Mouse (Mus musculus) cerebellum, adult 11 months (tissue): ENCODE measurements around the gene 1700029H14Rik.
A peak's percentile ranks its signal among the peaks of the same experiment; 100 is the strongest.

Experiments used
- DNase-seq: peaks from one replicate; pipeline ENCODE4 v3.0.0; 2022

Gene 1700029H14Rik

GRCm38 (mm10) chr8:13562118-13562517 lies at the start of gene 1700029H14Rik:
TSS of gene 1700029H14Rik (minus strand) at chr8:13562461.
- DNase-seq: no peak

- DNase-seq: no peak
These were observed 49.4 kb upstream of the 1700029H14Rik start for GRCm38 (mm10) chr8:13611702-13612101.

- DNase-seq: no peak
These were observed 47.7 kb upstream of the 1700029H14Rik start for GRCm38 (mm10) chr8:13609971-13610370.

GRCm38 (mm10) chr8:13608946-13609345 lies 46.7 kb upstream of the 1700029H14Rik start:
- DNase-seq: no peak

GRCm38 (mm10) chr8:13605920-13606480 lies 43.7 kb upstream of the 1700029H14Rik start:
- DNase-seq: no peak

- DNase-seq: no peak
These were observed 40.4 kb upstream of the 1700029H14Rik start for GRCm38 (mm10) chr8:13602621-13603020.

GRCm38 (mm10) chr8:13601166-13601565 lies 38.9 kb upstream of the 1700029H14Rik start:
- no peak for DNase-seq

- DNase-seq: no peak
These were observed 38.5 kb upstream of the 1700029H14Rik start for GRCm38 (mm10) chr8:13600716-13601115.

GRCm38 (mm10) chr8:13600204-13600603 lies 37.9 kb upstream of the 1700029H14Rik start:
- no peak for DNase-seq

GRCm38 (mm10) chr8:13597777-13598176 lies 35.5 kb upstream of the 1700029H14Rik start:
- no peak for DNase-seq

GRCm38 (mm10) chr8:13595861-13596260 lies 33.6 kb upstream of the 1700029H14Rik start:
- peak; percentile 29 for DNase-seq

- DNase-seq: peak; percentile 78
These were observed 32.6 kb upstream of the 1700029H14Rik start for GRCm38 (mm10) chr8:13594884-13595323.

- DNase-seq: no peak
These were observed 31.1 kb upstream of the 1700029H14Rik start for GRCm38 (mm10) chr8:13593340-13593739.

GRCm38 (mm10) chr8:13591246-13591645 lies 29.0 kb upstream of the 1700029H14Rik start:
- DNase-seq: no peak

- no peak for DNase-seq
These were observed 26.8 kb upstream of the 1700029H14Rik start for GRCm38 (mm10) chr8:13589071-13589470.

GRCm38 (mm10) chr8:13584652-13585051 lies 22.4 kb upstream of the 1700029H14Rik start:
- no peak for DNase-seq

- DNase-seq: no peak
These were observed 15.6 kb upstream of the 1700029H14Rik start for GRCm38 (mm10) chr8:13577869-13578268.

GRCm38 (mm10) chr8:13571999-13572398 lies 9.7 kb upstream of the 1700029H14Rik start:
- no peak for DNase-seq

- DNase-seq: no peak
These were observed 4.7 kb downstream of the 1700029H14Rik start for GRCm38 (mm10) chr8:13557526-13557925.

- DNase-seq: no peak
These were observed 10.8 kb downstream of the 1700029H14Rik start for GRCm38 (mm10) chr8:13551574-13551830.

GRCm38 (mm10) chr8:13550718-13551573 lies 11.3 kb downstream of the 1700029H14Rik start:
- DNase-seq: peak; percentile 85

- no peak for DNase-seq
These were observed 13.4 kb downstream of the 1700029H14Rik start for GRCm38 (mm10) chr8:13548831-13549230.

- DNase-seq: peak; percentile 33
These were observed 14.0 kb downstream of the 1700029H14Rik start for GRCm38 (mm10) chr8:13548235-13548634.

GRCm38 (mm10) chr8:13546421-13546820 lies 15.8 kb downstream of the 1700029H14Rik start:
- DNase-seq: no peak
